Mouse (Mus musculus) forebrain, embryonic 16.5 days (tissue): ENCODE data around the gene Spint1. TPM values are rescaled to one million over a fixed set of nuclear protein-coding genes. Genes with fewer than 3 reads are reported as not detected.
A peak's percentile ranks its signal among the peaks of the same experiment; 100 is the strongest.

Experiments used
- ATAC-seq: fragments of 200-750 bp; cut with Nextera tagmentation; 2 replicates; pipeline ENCODE4 v1.8.0; 2017; ENCODE audit warnings: mild to moderate bottlenecking, moderate library complexity
- H3K27ac ChIP-seq: fragments of 300-500 bp; sonication (generic); 2 replicates; pipeline ENCODE4 v1.5.1; 2014; ENCODE audit warnings: low read length, control low read depth
- H3K27me3 ChIP-seq: fragments of 300-500 bp; sonication (generic); replicated peaks from 2 replicates; pipeline ENCODE4 v1.6.1; 2014; ENCODE audit warnings: low read length; ENCODE audit not compliant: control insufficient read depth, insufficient read depth
- H3K36me3 ChIP-seq: fragments of 300-500 bp; sonication (generic); 2 replicates; pipeline ENCODE4 v1.6.1; 2014; ENCODE audit not compliant: control insufficient read depth, insufficient read depth
- H3K4me1 ChIP-seq: fragments of 300-500 bp; sonication (generic); replicated peaks from 2 replicates; pipeline ENCODE4 v1.6.1; 2014; ENCODE audit warnings: low read length; ENCODE audit not compliant: control insufficient read depth, insufficient read depth
- H3K4me2 ChIP-seq: fragments of 300-500 bp; sonication (generic); 2 replicates; pipeline ENCODE4 v1.6.1; 2014; ENCODE audit warnings: mild to moderate bottlenecking, low read length, control low read depth
- H3K4me3 ChIP-seq: fragments of 300-500 bp; sonication (generic); replicated peaks from 2 replicates; pipeline ENCODE4 v1.5.1; 2014; ENCODE audit warnings: mild to moderate bottlenecking, low read length, control low read depth
- H3K9ac ChIP-seq: fragments of 300-500 bp; sonication (generic); replicated peaks from 2 replicates; pipeline ENCODE4 v1.6.1; 2014; ENCODE audit warnings: low read depth, low read length, control low read depth
- H3K9me3 ChIP-seq: fragments of 300-500 bp; sonication (generic); 2 replicates; pipeline ENCODE4 v1.6.1; 2016; ENCODE audit warnings: low read length; ENCODE audit not compliant: control insufficient read depth
- WGBS: fragments of 180-500 bp; shearing (Covaris S2); extraction: QIAGEN DNeasy Blood & Tissue Kit; methylation state at CpG from one replicate; pipeline ENCODE4 v1.1.7; 2014; 5-methylcytosine and 5-hydroxymethylcytosine counted together
- polyA plus RNA-seq: library from polyadenylated mRNA; unstranded; fragments of >200 nt; fragmentation: Nextera tagmentation; extraction: Ambion mirVana; gene quantifications from 2 replicates; pipeline ENCODE4 v1.2.1, GENCODE M21; 2015

Gene Spint1
- polyA plus RNA-seq, 1 experiment from 2014 or later: 0.44 TPM

GRCm38 (mm10) chr2:119281899-119282565 is 44.9 kb downstream of the Spint1 start:
- Histone ChIP-seq H3K27me3 (no peaks in the 10 kb centered on the region), H3K4me2 (no peak overlapping the region), H3K36me3 (no peaks in the 10 kb centered on the region), H3K27ac (no peak overlapping the region), H3K4me1 (no peaks in the 10 kb centered on the region), H3K4me3 (no peak overlapping the region), H3K9ac (no peak overlapping the region), H3K9me3 (no peaks in the 10 kb centered on the region)
- WGBS: 88% methylated on average over 7 of the region's 7 CpGs
- ATAC-seq: no peak

GRCm38 (mm10) chr2:119287372-119287771 is 50.2 kb downstream of the Spint1 start:
- H3K4me2 ChIP-seq: no peak overlapping the region
- no peak overlapping the region for H3K27ac ChIP-seq
- no peaks in the 10 kb centered on the region for H3K36me3 ChIP-seq
- no peak for ATAC-seq
- peaks cover 17% of the 10 kb centered on the region for H3K4me1 ChIP-seq
- H3K27me3 ChIP-seq: no peaks in the 10 kb centered on the region
- H3K9me3 ChIP-seq: no peaks in the 10 kb centered on the region
- 89% methylated on average over 5 of the region's 5 CpGs for WGBS
- H3K4me3 ChIP-seq: no peak overlapping the region
- no peak overlapping the region for H3K9ac ChIP-seq

DNA sequence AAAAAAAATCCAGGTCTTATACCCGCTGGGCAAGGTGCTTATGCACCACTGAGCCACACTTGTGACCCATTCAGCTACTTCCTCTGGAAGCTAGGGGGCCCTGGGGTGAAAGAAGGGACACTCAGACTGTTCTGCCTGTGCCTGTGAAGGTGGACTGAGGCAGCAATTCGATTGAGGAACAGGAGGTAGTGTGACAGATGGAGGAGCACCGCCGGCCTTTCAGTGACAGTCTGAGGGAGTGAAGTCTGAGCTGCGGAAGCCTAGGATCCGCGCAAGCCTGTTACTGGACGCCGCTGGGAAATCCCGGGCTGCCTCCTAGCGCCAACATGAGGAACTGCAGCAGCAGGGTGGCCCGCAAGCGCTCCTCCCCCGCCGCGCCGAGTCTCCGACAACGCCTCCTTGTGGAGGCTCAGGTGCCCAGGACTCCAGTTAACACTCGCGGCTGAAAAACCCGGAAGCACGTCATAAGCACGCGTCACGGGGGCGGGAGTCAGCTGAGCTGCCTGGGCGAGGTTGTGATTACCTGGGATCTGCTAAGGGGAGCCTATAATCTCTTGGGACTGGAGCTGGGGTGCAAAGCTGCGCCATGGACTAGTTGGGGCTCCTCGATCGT is 51.2 kb downstream of the Spint1 start, which contains the start of gene Vps18:
Vps18 (plus strand) TSS at position 471 of the 613 bp plus-strand sequence.
- H3K4me3 ChIP-seq: peak within 1 kb of the TSS; percentile 78
- ATAC-seq: peak; percentile 95
- H3K27me3 ChIP-seq: no peaks in the 10 kb centered on the region
- peaks cover 2% of the 10 kb centered on the region; the same call in 1 of the 2 replicates for H3K36me3 ChIP-seq
- under 1% methylated on average over 31 of the region's 31 CpGs for WGBS
- peaks cover 17% of the 10 kb centered on the region for H3K4me1 ChIP-seq
- H3K9ac ChIP-seq: peak within 1 kb of the TSS; percentile 80
- H3K9me3 ChIP-seq: no peaks in the 10 kb centered on the region
- peak within 1 kb of the TSS; percentile 76 for H3K27ac ChIP-seq
- peak within 1 kb of the TSS; percentile 83 for H3K4me2 ChIP-seq

DNA sequence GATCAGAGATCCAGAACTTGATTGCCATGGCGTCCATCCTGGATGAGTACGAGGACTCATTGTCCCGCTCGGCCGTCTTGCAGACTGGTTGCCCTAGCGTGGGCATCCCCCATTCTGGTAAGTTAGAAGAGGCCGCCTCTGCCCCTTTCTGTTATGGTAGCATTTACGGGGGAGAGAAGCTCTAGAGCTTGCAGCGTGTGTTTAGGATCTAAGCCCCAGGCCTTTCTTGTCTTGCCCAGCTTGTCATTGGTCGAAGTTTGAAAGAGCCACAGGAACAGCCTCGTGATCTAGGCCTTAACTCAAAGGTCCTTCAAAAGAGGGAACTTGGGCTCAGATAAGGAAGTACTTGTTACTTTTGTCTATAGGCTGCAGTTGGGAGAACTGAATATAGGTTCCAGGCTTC is 51.9 kb downstream of the Spint1 start:
- WGBS: under 1% methylated on average over 11 of the region's 11 CpGs
- no peaks in the 10 kb centered on the region for H3K9me3 ChIP-seq
- H3K9ac ChIP-seq: peak overlapping the region; percentile 80
- H3K27me3 ChIP-seq: no peaks in the 10 kb centered on the region
- peak overlapping the region; percentile 83 for H3K4me2 ChIP-seq
- no peak overlapping the region; the same call in 1 of the 2 replicates for H3K27ac ChIP-seq
- peak; percentile 29 for ATAC-seq
- peaks cover 17% of the 10 kb centered on the region for H3K4me1 ChIP-seq
- H3K4me3 ChIP-seq: peak overlapping the region; percentile 78
- H3K36me3 ChIP-seq: peaks cover 2% of the 10 kb centered on the region; the same call in 1 of the 2 replicates

DNA sequence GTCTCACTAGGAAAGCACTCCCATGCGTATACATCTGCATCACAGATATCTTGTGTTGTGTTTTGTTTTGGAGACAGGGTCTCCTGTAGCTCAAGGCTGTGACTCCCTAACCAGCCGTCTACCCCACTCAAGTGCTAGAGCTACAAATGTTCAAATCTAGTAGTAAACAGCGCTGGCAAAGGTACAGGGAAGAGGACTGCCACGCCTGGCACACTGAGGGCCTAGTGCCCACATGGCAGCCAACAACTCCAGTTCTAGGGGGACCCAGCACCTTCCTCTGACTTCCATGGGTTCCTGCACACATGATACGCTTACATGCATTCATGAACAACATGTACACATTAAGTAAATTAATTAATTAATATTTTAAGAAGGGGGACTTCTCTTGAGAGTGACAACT is 55.1 kb downstream of the Spint1 start:
- ATAC-seq: no peak
- Histone ChIP-seq H3K4me2 (no peak overlapping the region), H3K36me3 (peaks cover 17% of the 10 kb centered on the region)

DNA sequence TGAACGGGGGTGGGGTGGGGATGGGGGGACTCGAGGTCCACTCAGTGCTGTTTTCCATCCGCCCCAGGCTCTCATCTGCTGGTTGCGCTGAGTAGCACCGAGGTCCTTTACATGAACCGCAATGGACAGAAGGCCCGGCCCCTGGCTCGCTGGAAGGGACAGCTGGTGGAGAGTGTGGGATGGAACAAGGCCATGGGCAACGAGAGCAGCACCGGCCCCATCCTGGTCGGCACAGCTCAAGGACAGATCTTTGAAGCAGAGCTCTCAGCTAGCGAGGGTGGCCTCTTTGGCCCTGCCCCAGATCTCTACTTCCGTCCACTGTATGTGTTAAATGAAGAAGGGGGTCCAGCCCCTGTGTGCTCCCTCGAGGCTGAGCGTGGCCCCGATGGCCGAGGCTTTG is 55.7 kb downstream of the Spint1 start:
- no peak for ATAC-seq
- peaks cover 16% of the 10 kb centered on the region for H3K4me1 ChIP-seq
- peaks cover 22% of the 10 kb centered on the region for H3K36me3 ChIP-seq
- H3K9ac ChIP-seq: no peak overlapping the region
- H3K27me3 ChIP-seq: no peaks in the 10 kb centered on the region
- H3K4me3 ChIP-seq: no peak overlapping the region
- no peaks in the 10 kb centered on the region for H3K9me3 ChIP-seq
- H3K4me2 ChIP-seq: no peak overlapping the region
- WGBS: 93% methylated on average over 17 of the region's 17 CpGs
- H3K27ac ChIP-seq: no peak overlapping the region

More for the DNA sequence above, 55.1 kb downstream of the Spint1 start:
- Histone ChIP-seq H3K4me3 (no peak overlapping the region), H3K27me3 (no peaks in the 10 kb centered on the region), H3K4me1 (peaks cover 17% of the 10 kb centered on the region), H3K27ac (no peak overlapping the region), H3K9me3 (no peaks in the 10 kb centered on the region), H3K9ac (no peak overlapping the region)
- 92% methylated on average over 5 of the region's 5 CpGs for WGBS

DNA sequence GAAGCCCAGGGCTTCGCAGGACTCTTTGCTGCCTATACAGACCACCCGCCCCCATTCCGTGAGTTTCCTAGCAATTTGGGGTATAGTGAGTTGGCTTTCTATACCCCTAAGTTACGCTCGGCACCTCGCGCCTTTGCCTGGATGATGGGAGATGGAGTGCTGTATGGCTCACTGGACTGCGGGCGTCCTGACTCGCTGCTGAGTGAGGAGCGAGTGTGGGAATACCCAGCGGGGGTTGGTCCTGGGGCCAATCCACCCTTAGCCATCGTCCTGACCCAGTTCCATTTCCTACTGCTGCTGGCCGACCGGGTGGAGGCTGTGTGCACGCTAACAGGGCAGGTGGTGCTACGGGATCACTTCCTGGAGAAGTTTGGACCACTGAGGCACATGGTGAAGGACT is 56.1 kb downstream of the Spint1 start:
- no peak for ATAC-seq

GRCm38 (mm10) chr2:119293776-119294390 is 56.7 kb downstream of the Spint1 start:
- Histone ChIP-seq H3K4me1 (peaks cover 12% of the 10 kb centered on the region), H3K36me3 (peaks cover 27% of the 10 kb centered on the region), H3K27ac (no peak overlapping the region), H3K9ac (no peak overlapping the region), H3K4me2 (no peak overlapping the region), H3K27me3 (no peaks in the 10 kb centered on the region), H3K4me3 (no peak overlapping the region), H3K9me3 (no peaks in the 10 kb centered on the region)
- no peak for ATAC-seq
- WGBS: 93% methylated on average over 34 of the region's 34 CpGs

More for the DNA sequence above, 56.1 kb downstream of the Spint1 start:
- no peak overlapping the region for H3K9ac ChIP-seq
- no peak overlapping the region for H3K4me2 ChIP-seq
- no peaks in the 10 kb centered on the region for H3K9me3 ChIP-seq
- 94% methylated on average over 17 of the region's 17 CpGs for WGBS
- no peaks in the 10 kb centered on the region for H3K27me3 ChIP-seq
- H3K4me3 ChIP-seq: no peak overlapping the region
- peaks cover 12% of the 10 kb centered on the region for H3K4me1 ChIP-seq
- H3K36me3 ChIP-seq: peaks cover 24% of the 10 kb centered on the region
- no peak overlapping the region for H3K27ac ChIP-seq

DNA sequence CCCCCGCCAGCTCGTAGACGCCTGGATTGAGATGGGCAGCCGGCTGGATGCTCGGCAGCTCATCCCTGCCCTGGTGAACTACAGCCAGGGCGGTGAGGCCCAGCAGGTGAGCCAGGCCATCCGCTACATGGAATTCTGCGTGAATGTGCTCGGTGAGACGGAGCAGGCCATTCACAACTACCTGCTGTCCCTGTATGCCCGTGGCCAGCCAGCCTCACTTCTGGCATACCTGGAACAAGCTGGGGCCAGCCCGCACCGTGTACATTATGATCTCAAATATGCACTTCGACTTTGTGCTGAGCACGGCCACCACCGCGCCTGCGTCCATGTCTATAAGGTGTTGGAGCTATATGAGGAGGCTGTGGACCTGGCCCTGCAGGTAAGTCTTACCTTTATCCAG is 57.2 kb downstream of the Spint1 start:
- H3K36me3 ChIP-seq: peaks cover 31% of the 10 kb centered on the region
- ATAC-seq: no peak
- H3K27me3 ChIP-seq: no peaks in the 10 kb centered on the region
- H3K4me3 ChIP-seq: no peak overlapping the region
- H3K4me2 ChIP-seq: no peak overlapping the region
- WGBS: 92% methylated on average over 18 of the region's 18 CpGs
- no peak overlapping the region for H3K27ac ChIP-seq
- no peaks in the 10 kb centered on the region for H3K9me3 ChIP-seq
- H3K9ac ChIP-seq: no peak overlapping the region
- peaks cover 8% of the 10 kb centered on the region for H3K4me1 ChIP-seq
